Mouse (Mus musculus) hematopoietic stem cell, adult 5-6 weeks (primary cell): ENCODE results near the gene Samd13. TPM values are rescaled to one million over a fixed set of nuclear protein-coding genes. Genes with fewer than 3 reads are reported as not detected.

Experiments
- ATAC-seq, 2 experiments: fragments of 125-278 bp in 1 of 2; replicated peaks in 1 of 2; 2 replicates each; pipeline ENCODE4 v1.8.0; 2016 to 2017; ENCODE audit warnings: inconsistent platforms in 2 of 2, mild to moderate bottlenecking in 2 of 2, moderate number of reproducible peaks in 2 of 2, low read depth in 1 of 2, moderate TSS enrichment in 1 of 2; ENCODE audit not compliant: low FRiP score in 2 of 2, poor library complexity in 2 of 2, severe bottlenecking in 2 of 2, insufficient read depth in 1 of 2, low TSS enrichment in 1 of 2
- total RNA-seq: library from RNA; stranded (forward); fragments of 172-1452, 232-1000 nt; gene quantifications from 2 replicates; pipeline ENCODE4 v1.2.3, GENCODE M21; 2017

The Samd13 gene
- total RNA-seq, 1 experiment from 2014 or later: 5.0 TPM

DNA sequence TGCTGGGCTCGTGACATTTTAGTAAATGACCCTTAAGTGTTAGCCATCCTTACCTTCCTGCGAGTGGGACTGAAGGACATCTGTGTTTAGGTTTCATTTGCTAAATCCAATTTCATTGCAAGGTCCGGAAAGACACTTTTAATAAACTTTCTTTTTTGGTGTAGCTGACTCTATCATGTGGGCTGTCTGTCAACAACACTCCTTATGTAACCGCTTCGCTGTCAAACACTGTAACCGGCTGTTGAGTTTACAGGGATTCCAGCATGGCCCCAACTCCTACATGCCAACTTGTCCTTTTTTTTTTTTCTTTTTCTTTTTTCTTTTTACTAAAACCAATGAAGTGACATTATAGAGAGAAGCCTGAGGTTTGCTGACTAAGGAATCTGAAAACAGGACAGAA is 87.0 kb downstream of the Samd13 start:
- no peak for ATAC-seq

DNA sequence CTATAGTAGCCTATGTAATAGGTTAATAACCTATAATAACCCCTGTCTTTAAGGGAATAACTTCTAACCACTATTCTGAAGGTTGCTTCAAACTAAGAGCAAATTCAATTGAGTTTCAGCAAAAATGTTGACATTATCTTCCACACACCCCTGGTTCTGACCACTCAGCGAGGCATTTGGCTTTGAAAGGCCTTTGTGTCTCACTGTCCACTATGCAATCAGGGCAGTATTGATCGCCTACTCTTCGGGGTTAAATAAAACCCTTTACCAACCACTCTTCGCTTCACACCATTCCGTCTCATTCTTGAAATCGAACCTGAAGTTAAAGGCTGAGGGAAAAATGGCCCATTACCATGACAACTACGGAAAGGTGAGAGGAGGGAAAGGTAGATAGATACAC is 88.5 kb downstream of the Samd13 start:
- no peak for ATAC-seq

DNA sequence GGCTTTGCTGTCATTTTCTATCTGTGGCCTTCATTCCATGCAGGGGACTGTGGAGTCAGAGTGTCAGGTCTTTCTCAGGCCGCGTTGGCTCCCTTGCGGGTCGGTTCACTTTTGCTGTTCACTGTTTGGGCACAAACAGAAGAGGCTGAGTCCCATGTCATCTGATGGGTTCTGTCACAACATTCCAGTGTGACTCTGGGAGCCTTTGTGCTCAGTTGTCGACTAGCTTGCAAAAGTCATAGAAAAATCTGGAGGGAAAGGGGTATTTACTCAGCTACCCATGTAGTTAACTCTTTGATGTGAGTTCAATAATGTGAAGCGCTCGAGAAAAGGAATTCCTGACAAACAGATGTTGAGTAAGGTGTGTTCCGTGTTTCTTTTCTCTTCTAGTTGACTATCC is 89.0 kb downstream of the Samd13 start:
- ATAC-seq: no peak

DNA sequence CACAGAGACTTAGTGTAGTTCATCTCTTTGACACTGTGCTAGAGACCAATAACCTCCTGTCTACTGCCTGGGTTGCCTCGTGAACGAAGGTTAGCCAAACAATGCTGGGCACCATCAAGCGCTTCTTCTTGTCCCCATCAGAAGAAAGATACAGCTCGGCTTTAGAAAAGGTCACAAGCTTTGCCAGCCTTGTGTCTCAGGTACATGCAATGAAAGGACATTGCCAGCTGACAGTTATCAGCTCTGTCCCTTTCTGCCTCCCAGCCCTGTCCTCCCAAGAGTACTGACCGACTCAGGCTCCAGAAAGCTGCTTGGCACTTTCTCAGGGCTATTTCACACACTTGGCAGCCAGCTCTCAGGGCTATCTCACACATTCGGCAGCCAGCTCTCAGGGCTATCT is 90.0 kb downstream of the Samd13 start:
- ATAC-seq: no peak

Other genes with a start within 250 kb of the Samd13 start
- 10.2 and 12.3 TPM in 2 replicates for gene Ctbs, start 235.8 kb downstream of the Samd13 start, total RNA-seq
- gene Spata1, start 185.8 kb downstream of the Samd13 start, total RNA-seq: 13.7 and 25.0 TPM in 2 replicates
- gene Gng5, start 185.8 kb downstream of the Samd13 start, total RNA-seq: 135 and 143 TPM in 2 replicates
- gene Rpf1, start 164.2 kb downstream of the Samd13 start, total RNA-seq: 78.9 and 88.2 TPM in 2 replicates
- gene Uox, start 115.2 kb downstream of the Samd13 start, total RNA-seq: not detected in 2 replicates
- gene Dnase2b, start 70.0 kb downstream of the Samd13 start, total RNA-seq: not detected in 2 replicates
- gene 4930503B20Rik, start 34.3 kb downstream of the Samd13 start, total RNA-seq: not detected in 2 replicates
- gene Prkacb, start 127.4 kb upstream of the Samd13 start, total RNA-seq: 133 and 147 TPM in 2 replicates
- 3.1 and 5.1 TPM in 2 replicates for gene Ttll7, start 166.8 kb upstream of the Samd13 start, total RNA-seq